Mouse (Mus musculus) adrenal gland, postnatal 36 days (tissue): ENCODE data around the gene Lrwd1. TPM values are rescaled to one million over a fixed set of nuclear protein-coding genes. Genes with fewer than 3 reads are reported as not detected.
"Not testable (repeated sequence)": the region's sequence is repeated elsewhere in the genome, so short reads cannot be mapped to it uniquely, and the experiment has no call there.

ENCODE experiments used
- DNase-seq, 2 experiments: peaks; one replicate each; pipeline ENCODE4 v3.0.0; 2021; ENCODE audit warnings: mixed read lengths in 1 of 2
- long read RNA-seq, 2 experiments: library from polyadenylated mRNA; stranded (forward); transcript quantifications; one replicate each; pipeline ENCODE4 v2.0.0; 2021; ENCODE audit warnings: borderline sequencing depth in 2 of 2
- total RNA-seq, 2 experiments: library from RNA; stranded (reverse); gene quantifications; 2 replicates each; pipeline ENCODE4 v1.2.3; 2021

Lrwd1 gene
- 10 to 100 TPM in 1 of 2 experiments, 1 to 10 TPM in 1; 9.6 to 11.5 TPM for total RNA-seq
- long read RNA-seq, experiment 1, transcript Lrwd1-201 (15 exons, 2,473 nt) = major isoform, 20 of 22 reads
- long read RNA-seq, experiment 1, partial matches to known transcripts = 1 of 22 reads
- long read RNA-seq, experiment 1, other reads (novel, unspliced or antisense) = 1 of 22 reads
- long read RNA-seq, experiment 2, transcript Lrwd1-201 (15 exons, 2,473 nt) = major isoform, 13 of 16 reads
- long read RNA-seq, experiment 2, partial matches to known transcripts = 3 of 16 reads
- long read RNA-seq, experiment 2, other reads (novel, unspliced or antisense) = 0 of 16 reads

GRCm38 (mm10) chr5:136135571-136136291 is at the start of gene Lrwd1, which contains the start of gene Alkbh4:
Lrwd1 (minus strand) TSS chr5:136136074.
Alkbh4 (plus strand) TSS chr5:136136146.
- DNase-seq = peak; percentile 97

- no peak for DNase-seq
Observed at GRCm38 (mm10) chr5:136183766-136184165, 47.9 kb upstream of the Lrwd1 start.

- no peak for DNase-seq
Observed at GRCm38 (mm10) chr5:136182830-136183229, 47.0 kb upstream of the Lrwd1 start.

GRCm38 (mm10) chr5:136182049-136182448 is 46.2 kb upstream of the Lrwd1 start:
- no peak for DNase-seq

- no peak for DNase-seq
Observed at GRCm38 (mm10) chr5:136181197-136181596, 45.3 kb upstream of the Lrwd1 start.

- no peak for DNase-seq
Observed at GRCm38 (mm10) chr5:136179594-136179993, 43.7 kb upstream of the Lrwd1 start.

GRCm38 (mm10) chr5:136173606-136174463 is 38.0 kb upstream of the Lrwd1 start:
- DNase-seq = peak; percentile 20 to 52

- DNase-seq = no peak
Observed at GRCm38 (mm10) chr5:136172939-136173338, 37.1 kb upstream of the Lrwd1 start.

- DNase-seq = no peak
Observed at GRCm38 (mm10) chr5:136171363-136172341, 35.8 kb upstream of the Lrwd1 start.

GRCm38 (mm10) chr5:136170512-136171362 is 34.9 kb upstream of the Lrwd1 start, which contains the start of gene Orai2:
Orai2 (minus strand) TSS chr5:136170713.
- peak; percentile 77 to 88 for DNase-seq

- peak; percentile 17 to 44 for DNase-seq
Observed at GRCm38 (mm10) chr5:136169626-136170511, 34.0 kb upstream of the Lrwd1 start.

- DNase-seq = no peak
Observed at GRCm38 (mm10) chr5:136168071-136168470, 32.2 kb upstream of the Lrwd1 start.

GRCm38 (mm10) chr5:136167296-136167695 is 31.4 kb upstream of the Lrwd1 start:
- no peak for DNase-seq

- DNase-seq = no peak
Observed at GRCm38 (mm10) chr5:136165246-136165645, 29.4 kb upstream of the Lrwd1 start.

GRCm38 (mm10) chr5:136163807-136164474 is 28.1 kb upstream of the Lrwd1 start:
- no peak for DNase-seq

- DNase-seq = not testable (repeated sequence)
Observed at GRCm38 (mm10) chr5:136160084-136160483, 24.2 kb upstream of the Lrwd1 start.

- DNase-seq = no peak
Observed at GRCm38 (mm10) chr5:136155399-136155798, 19.5 kb upstream of the Lrwd1 start.

- no peak for DNase-seq
Observed at GRCm38 (mm10) chr5:136152365-136152764, 16.5 kb upstream of the Lrwd1 start.
